Mouse (Mus musculus) T-helper 2 cell (primary cell): ENCODE measurements around the gene Zfp51.
"Not testable (repeated sequence)": the region's sequence is repeated elsewhere in the genome, so short reads cannot be mapped to it uniquely, and the experiment has no call there.

Experiments used
- in situ Hi-C: fragments of 300-600 bp; cut with MboI, MseI; formaldehyde crosslinking; loops from one replicate; pipeline ENCODE4 v1.15.1; 2025; ENCODE audit warnings: high pct_unique_total_duplicates

Gene Zfp51

GRCm38 (mm10) chr17:21450138-21450704 lies at the start of gene Zfp51:
Gene Zfp51, plus strand, starts transcription at chr17:21450374.
- in situ Hi-C loops = no loop called here

DNA sequence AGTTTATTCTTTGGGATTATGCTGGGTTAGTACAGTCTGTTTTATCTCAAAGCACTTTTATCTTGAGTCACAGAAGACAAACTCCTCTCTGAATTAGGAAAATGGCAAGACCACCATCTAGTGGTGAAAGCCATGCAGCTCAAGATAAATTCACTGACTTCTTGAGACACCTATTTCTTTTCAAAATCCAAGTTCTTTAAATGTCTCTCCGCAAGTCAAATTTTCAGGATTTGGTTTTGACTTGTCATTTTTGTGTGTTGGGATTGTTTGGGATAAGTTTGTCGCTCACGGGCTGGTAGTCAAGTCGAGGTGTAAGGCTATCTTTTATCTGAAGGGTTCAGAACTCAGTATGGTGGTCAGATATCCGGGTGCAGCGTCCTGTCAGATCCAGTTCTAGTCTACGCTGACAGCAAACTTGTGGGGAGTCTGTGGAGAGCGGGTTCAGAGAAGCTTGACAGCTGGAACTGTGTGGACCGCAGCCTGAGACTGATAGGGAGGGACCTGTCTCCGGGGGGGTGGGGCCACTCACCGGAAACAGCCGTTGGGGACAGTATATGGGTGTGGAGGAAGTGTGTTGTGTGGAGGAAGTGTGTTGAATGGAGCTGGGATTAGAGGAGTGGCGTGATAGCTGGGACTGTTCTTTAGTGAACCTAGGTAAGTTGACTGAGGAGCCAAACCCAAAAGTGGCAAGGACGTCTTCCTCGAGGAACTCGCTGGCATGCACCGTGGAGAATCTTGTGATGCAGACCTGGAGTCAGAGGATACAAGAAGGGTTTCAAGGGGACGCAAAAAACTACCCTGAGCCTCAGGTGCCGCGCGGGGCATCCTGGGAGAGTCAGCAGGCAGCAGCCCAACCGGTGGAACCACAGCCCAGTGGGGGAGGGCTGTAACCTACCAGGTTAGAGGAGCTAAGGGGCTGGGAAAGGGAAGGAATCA lies 27.2 kb upstream of the Zfp51 start, which contains the start of gene Zfp54:
Zfp54 (plus strand) TSS at position 564 of the 936 bp plus-strand sequence.
- in situ Hi-C loops = loop anchor here (5.0 kb wide), 1 partner anchor 151 kb away; no protein-coding TSS in a partner anchor

DNA sequence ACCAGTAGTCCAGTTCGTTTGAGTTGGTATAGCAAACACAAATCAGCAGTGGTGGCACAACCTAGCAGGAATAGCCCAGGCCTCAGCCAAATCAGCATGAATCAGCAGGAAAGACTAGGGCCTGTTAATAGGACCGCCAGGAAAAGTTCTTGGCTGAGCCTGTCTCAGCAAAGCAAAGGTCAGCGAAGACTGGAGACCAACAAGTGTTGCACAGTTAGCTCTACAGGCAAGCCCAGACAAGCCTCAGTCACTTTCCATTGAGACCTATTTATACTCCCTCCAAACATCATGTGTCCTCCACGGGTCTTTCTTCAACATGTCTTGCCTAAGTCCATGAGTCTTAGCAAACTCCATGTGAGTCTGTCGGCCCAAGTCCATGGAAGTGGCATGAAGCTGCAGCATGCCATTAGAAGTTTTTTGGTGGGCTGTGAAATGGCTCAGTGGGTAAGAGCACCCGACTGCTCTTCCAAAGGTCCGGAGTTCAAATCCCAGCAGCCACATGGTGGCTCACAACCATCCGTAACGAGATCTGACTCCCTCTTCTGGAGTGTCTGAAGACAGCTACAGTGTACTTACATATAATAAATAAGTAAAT lies 11.3 kb upstream of the Zfp51 start:
- in situ Hi-C loops = not testable (repeated sequence)

DNA sequence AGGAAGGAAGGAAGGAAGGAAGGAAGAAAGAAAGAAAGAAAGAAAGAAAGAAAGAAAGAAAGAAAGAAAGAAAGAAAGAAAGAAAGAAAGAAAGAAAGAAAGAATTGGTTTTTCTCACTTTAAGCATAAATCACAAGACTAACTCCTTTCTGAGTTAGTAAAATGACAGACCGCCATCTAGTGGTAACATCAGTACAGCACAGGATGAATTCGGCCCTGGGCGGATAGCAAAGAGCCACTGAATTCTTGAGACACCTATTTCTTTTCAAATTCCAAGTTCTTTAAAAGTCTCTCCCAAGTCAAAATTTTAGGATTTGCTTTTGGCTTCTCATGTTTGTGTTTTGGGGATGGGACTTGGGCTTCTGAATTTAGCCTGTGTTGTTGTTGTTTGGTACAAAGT lies 505 bp upstream of the Zfp51 start:
- in situ Hi-C loops = loop anchor here (10.0 kb wide), 1 partner anchor 1415 kb away; the partner anchor contains the start of gene Zfp945

- in situ Hi-C loops = no loop called here
These were observed 13.4 kb downstream of the Zfp51 start for GRCm38 (mm10) chr17:21463550-21463949.

DNA sequence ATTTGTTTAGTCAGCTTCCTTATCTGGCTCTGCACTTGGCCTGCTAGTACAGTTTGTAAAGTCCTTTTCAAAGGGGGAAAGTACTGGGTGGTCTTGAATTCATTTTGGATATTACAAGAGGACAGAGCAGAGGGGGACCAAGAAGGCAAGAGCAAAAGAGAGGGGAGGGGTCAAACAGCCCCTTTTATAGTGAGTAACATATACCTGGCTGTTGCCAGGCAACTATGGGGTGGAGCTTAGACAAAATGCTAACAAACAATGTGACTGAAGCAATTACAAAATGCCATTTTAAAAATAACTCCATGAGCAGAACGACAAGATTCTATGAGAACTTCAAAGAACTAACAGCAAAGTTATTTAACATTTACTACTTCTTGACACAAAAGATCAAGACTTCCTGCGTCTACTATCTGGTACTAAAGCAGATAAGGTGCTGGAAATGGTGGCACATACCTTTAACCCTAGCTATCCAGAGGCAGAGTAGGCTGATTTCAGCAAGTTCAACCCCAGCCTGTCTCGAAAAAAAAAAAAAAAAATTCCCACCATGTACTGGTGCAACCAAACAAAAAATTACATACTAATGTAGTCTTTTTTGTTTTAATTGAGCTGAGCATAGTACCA lies 22.0 kb downstream of the Zfp51 start:
- in situ Hi-C loops = no loop called here

GRCm38 (mm10) chr17:21472653-21473307 lies 22.6 kb downstream of the Zfp51 start:
- in situ Hi-C loops = no loop called here

GRCm38 (mm10) chr17:21473362-21474190 lies 23.4 kb downstream of the Zfp51 start:
- in situ Hi-C loops = no loop called here

GRCm38 (mm10) chr17:21474729-21475128 lies 24.6 kb downstream of the Zfp51 start:
- in situ Hi-C loops = not testable (repeated sequence)

DNA sequence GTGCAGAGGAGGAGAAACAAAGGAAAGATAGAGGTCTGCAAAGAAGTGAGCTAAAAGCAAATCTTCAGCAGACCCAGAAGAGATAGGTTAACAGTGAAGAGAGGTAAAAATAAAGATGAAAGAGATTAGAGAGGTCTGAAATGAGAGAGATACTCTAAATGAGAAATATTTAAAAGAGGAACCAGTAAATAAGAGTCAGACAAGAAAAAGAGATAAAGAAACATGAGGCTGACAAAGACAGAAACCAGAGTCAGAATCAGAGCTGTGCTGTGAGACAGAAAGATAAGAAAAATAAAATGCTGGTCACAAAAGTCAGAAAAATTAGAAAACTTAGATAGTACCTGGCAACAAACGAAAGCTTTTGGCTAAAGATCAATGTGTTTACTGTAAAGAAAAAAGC lies 25.1 kb downstream of the Zfp51 start:
- in situ Hi-C loops = not testable (repeated sequence)

GRCm38 (mm10) chr17:21476351-21476750 lies 26.2 kb downstream of the Zfp51 start:
- in situ Hi-C loops = not testable (repeated sequence)

- in situ Hi-C loops = not testable (repeated sequence)
These were observed 28.1 kb downstream of the Zfp51 start for GRCm38 (mm10) chr17:21478103-21478777.

- in situ Hi-C loops = no loop called here
These were observed 38.8 kb downstream of the Zfp51 start, which contains the start of gene Zfp53 for GRCm38 (mm10) chr17:21488760-21489499. Gene Zfp53, plus strand, starts transcription at chr17:21488998.

DNA sequence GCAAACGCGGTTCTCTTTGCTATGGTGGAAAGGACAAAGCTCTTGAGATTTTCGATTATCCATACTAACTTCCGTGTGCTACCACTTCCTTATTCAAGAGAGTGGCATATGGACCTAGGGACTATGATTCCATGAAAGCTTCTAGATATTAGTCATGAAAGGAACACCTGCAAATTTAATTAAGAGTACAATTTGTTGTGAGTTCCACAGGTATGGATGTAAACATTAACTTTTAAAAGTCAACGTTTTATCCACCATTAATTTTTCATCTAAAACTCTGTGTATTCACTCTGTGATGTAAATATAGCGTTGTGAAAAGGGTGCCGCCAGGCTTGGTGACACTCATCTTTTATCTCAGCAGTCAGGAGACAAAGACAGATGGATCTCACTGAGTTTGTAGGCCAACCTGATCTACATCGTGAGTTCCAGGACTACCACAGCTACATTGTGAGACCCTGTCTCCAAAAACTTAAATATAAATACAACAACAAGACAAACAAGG lies 39.4 kb downstream of the Zfp51 start:
- in situ Hi-C loops = no loop called here

GRCm38 (mm10) chr17:21501365-21501764 lies 51.2 kb downstream of the Zfp51 start:
- in situ Hi-C loops = loop anchor here (5.0 kb wide), 1 partner anchor 34 kb away; no protein-coding TSS in a partner anchor

DNA sequence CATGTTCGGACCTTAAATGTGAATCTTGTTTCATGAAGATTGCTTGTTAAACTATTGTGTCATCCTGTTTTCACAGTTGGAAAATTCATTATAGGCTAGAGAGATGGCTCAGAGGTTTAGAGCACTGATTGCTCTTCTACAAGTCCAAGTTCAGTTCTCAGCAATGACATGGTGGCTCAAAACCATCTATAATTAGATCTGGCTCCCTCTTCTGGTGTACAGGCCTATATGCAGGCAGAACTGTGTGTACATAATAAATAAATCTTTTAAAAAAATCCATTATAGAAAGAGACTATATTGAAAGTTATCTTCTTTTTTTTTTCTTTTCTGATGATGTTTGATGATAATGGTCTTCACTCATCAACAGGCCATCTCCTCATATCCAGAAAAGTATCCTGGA lies 54.4 kb downstream of the Zfp51 start:
- in situ Hi-C loops = loop anchor here (5.0 kb wide), 1 partner anchor 37 kb away; no protein-coding TSS in a partner anchor

- in situ Hi-C loops = no loop called here
These were observed 56.1 kb downstream of the Zfp51 start for GRCm38 (mm10) chr17:21506258-21506657.

- in situ Hi-C loops = no loop called here
These were observed 59.6 kb downstream of the Zfp51 start for GRCm38 (mm10) chr17:21509756-21510155.
